Mouse (Mus musculus) thymus, adult 2 months (tissue): ENCODE measurements around the gene Ttc37.

Experiments
- CTCF ChIP-seq: fragments of 200-500 bp; IDR thresholded peaks from 2 replicates; pipeline ENCODE4 v1.5.1; 2012; ENCODE audit warnings: mild to moderate bottlenecking, control low read depth, low read length, moderate library complexity, borderline replicate concordance; ENCODE audit not compliant: control insufficient read depth, poor library complexity, insufficient read depth; ENCODE audit errors: extremely low read depth
- POLR2A ChIP-seq: fragments of 200-500 bp; IDR thresholded peaks from 2 replicates; pipeline ENCODE4 v1.6.1; 2012; ENCODE audit warnings: mild to moderate bottlenecking, low read length, control low read depth, moderate library complexity; ENCODE audit not compliant: control insufficient read depth, poor library complexity, insufficient read depth; ENCODE audit errors: extremely low read depth

- TF ChIP-seq CTCF (no peak), POLR2A (no peak)
These were observed 51.9 kb downstream of the Ttc37 start for GRCm38 (mm10) chr13:76150483-76150882.
